Mouse (Mus musculus) telencephalon, adult 2 months (tissue): ENCODE measurements at regions not wholly inside any gene's neighbourhood (a gene's known extent, or its start where the extent isn't known, plus 50 kb on each side); places are given as distances from the start of the nearest gene placed in this dataset.

Source experiments
- DNase-seq: peaks from one replicate; pipeline ENCODE4 v3.0.0-alpha.2; 2011; ENCODE audit warnings: low read depth, low spot score

- DNase-seq: no peak
These were observed 205.9 kb upstream of the Dynlrb2 start for GRCm38 (mm10) chr8:116298891-116299290.

- no peak for DNase-seq
These were observed 214.0 kb upstream of the Dynlrb2 start for GRCm38 (mm10) chr8:116290671-116291245.

DNA sequence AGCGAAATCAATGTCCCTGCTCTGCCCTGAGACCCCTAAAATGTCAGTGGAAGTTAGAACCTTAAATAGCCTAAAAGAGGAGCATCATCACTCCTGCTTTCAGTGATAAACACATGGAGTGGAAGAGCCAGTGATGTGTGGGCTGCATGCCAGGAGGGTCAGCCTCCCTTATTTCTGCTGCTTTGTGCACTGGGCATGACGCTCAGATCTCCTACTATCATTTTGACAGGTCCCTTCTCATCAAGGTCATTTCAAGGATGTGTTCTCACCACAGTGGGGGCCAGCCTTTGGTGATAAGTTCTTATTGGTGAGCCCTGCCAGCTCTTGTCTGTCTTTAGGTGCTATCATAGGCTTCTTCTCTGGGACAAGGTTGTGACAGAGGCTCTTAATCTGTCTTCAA, 215.5 kb upstream of the Dynlrb2 start:
- no peak for DNase-seq

DNA sequence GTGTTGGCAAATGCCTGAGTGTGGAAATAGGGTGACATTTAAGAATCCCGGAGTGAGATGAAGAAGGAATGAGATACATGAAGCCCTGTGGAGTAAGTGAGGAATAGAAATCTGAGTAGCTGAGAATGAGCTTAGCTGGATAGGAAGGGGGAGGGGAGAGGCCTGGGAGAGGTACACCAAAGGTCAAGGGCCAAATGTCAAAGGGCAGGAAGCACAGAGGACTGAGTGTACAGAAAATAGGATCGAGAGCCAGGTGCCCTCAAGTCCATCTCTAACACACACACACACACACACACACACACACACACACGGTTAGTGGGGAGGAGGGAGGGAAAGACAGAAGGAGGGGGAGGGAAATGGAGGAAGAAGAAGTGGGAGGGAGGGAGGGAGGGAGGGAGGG, 220.8 kb upstream of the Dynlrb2 start:
- DNase-seq: no peak

DNA sequence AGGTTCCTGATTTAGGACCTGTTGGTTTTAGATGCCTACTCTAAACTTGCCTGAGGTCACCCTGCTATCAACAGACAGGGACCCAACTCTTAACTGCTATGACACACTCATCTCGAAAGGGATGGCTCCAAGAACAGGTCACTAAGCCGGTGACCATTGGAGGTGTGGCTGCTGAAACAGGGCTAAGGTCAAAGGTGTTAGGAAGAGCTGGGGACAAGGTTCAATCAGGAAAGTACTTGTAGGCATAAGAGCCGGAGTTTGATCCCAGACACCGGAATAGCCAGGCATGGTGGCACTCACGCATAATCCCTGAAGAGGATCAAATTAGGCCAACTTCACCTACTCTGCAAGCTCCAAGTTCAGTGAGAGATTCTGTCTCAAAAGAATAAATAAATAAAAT, 222.4 kb upstream of the Dynlrb2 start:
- DNase-seq: no peak

DNA sequence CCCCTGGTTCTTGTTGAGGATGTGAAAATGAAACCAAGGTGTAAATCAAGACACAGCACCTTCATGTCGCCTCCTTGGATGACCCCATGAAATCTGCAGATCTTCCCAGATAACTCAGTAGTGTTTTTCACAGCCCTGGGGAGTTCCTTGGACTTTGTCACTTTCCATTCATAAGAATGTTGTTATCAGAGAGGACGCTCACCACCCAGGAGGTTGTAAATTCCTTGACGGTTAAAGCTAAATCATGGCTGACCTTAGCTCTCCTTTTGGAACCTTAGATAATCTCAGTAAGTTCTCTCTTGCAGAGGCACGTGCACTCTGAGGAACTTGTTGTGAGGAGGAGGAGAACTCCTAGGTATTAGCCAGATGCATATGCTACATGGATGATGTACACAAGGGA, 229.8 kb upstream of the Dynlrb2 start:
- DNase-seq: no peak

DNA sequence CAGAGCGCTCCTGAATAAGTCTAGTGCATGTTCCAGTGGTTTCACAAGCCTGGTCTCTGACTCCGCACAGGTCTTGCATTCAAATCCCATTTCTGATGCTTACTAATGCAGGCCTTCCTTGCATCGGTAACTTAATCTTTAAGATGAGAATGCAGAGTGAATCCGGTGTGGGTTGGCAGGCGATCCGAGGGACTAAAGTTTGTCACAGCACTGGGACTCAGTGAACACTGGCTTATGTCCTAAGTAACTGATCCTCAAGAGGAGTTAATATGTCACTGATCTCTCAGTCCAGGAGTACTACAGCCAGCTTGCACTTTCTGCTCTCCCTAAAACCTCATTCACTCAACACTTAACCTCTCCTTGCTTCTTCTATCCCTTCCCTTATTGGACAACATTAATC, 233.5 kb upstream of the Dynlrb2 start:
- DNase-seq: no peak

DNA sequence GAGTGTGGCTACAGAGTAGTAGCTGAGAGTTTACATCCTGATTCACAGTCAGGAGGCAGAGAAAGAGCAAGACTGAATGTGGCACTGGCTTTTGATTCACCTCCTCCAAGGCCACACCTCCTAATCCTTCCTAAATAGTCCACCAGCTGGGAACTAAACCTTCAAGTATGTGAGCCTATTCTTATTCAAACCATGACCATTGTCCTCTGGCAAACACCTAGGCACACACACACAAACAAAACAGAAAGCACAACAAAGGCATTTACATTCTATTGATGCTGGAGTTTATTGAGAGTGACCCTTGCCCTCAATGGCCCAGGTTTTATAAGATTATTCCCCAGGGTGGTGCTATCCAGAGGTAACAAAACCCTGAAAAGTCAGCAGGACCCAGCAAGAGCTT, 235.4 kb upstream of the Dynlrb2 start:
- DNase-seq: no peak

- DNase-seq: no peak
These were observed 236.1 kb upstream of the Dynlrb2 start for GRCm38 (mm10) chr8:116268685-116269084.

DNA sequence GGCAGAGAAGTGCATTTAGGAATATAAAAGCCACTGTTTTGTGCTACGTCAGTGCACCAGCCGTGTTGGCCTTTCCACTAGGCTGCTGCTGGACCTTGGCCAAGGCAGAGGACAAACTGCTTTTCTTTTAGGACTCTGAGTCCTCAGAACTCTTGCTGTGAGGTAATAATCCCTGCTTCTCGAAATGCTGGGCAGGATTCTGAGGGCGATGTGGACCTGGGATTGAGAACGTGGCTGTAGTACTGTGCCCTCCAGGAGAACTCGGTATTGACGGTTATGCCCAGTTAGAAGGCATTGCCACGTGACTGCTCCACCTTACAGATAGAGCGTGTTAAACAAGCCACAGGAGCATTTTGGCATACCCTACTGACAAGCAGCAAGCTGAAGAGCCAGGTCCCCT, 236.6 kb upstream of the Dynlrb2 start:
- DNase-seq: no peak

- no peak for DNase-seq
These were observed 237.8 kb upstream of the Dynlrb2 start for GRCm38 (mm10) chr8:116267021-116267420.

- no peak for DNase-seq
These were observed 239.2 kb upstream of the Dynlrb2 start for GRCm38 (mm10) chr8:116265591-116265990.

- no peak for DNase-seq
These were observed 240.7 kb upstream of the Dynlrb2 start for GRCm38 (mm10) chr8:116264078-116264477.

GRCm38 (mm10) chr8:116261286-116261685, 243.5 kb upstream of the Dynlrb2 start:
- DNase-seq: no peak

DNA sequence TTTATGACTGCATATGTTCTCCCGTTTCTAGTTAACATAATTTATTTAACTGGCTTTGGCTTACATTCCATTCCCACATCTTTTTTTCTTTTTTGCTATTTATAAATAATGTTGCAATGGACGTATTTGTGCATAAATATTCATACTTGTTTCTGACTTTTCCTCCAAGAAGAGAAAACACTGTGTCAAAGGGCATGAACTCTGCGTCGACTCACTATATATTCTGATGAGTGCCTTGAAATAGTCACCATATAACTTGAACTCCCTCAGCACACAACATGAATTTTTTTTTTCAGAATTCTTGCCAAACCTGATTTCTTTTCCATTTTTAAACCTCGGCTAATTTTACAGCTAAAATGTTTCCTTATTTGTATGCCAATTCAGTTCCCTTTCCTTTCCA, 249.4 kb upstream of the Dynlrb2 start:
- no peak for DNase-seq

DNA sequence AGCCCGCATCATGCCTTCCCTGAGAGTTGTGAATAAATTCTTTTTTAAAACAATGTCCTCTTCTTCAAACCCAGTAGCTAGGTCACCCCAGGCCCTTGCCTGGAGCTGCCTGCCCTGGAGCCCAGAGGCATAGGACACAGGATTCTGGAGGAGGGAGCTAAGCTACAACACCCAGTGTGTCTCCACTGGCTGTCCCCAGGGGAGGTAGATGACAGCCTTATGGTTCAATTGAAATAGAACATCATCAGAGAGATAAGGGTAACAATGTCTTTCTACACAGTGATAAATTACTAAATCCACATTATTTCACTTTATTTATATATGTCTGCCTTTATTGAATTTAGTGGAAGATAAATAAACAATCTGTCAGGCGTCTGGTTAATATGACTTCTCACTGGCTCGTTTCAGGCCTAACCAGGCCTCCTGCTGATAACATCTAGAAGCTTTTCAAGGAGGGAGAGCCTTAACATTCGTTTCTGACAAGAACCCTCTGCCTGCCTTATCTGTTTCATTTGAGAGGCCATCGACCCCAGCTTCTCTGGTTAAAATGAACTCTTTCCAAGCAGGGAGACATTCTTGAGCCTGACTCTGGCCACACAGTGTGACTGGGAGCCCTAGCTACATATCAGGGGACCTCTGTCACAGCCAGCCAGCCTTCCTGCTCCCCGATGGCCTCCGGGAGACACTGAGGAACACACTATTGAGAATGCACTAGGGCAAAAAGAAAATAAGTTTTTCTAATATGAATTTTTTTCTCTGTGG, 252.1 kb upstream of the Dynlrb2 start:
- DNase-seq: no peak

DNA sequence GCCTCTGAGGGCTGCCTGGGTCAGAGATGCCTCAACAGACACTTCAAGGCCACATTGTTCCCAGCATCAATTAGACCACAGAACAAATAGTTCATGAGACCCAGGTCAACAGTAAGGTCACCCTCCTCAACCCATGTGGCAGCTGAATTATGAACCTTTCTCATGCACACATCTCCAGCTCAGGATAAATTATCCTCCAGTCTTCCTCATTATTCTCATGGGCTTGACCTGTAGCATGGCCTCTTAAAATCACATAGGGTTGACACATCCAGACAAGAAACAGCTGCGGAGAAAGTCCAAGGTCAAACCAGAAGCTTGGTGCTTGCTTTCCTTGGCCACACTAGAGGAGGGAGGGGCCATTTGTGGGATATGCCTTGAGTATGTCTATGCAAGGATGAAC, 256.4 kb upstream of the Dynlrb2 start:
- no peak for DNase-seq

DNA sequence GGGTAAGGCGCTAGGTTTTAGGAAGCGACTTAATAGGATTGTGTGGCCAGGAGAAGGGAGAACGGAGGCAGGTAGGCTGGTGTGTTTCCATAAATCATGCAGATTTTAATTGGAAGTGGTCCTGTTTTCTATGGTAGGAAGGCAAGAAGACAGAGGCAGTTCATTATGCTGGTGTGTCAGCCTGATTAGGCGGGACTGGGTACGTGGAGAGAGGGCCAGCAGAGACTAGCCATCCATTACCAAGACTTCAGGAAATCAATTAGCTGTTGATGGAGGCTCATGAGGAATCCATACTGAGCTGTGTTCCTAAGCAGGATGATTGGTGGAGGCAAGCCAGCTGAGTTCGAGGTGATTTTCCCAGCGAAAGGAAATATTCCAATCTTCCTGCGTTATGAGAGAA, 261.3 kb upstream of the Dynlrb2 start:
- no peak for DNase-seq

GRCm38 (mm10) chr8:116242972-116243371, 261.8 kb upstream of the Dynlrb2 start:
- no peak for DNase-seq

DNA sequence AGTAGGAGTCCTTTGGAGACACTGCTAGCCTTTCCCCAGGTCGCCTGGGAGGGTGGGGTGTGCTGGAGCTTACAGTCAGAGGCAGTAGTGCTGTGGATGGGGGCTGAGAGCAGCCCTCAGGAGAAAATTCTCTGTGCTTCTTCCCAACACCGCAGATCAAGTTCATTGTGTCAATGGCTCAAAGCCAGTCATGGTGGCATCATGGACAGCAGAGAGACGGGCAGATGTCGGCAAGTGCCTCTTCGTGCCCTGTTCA, 262.9 kb upstream of the Dynlrb2 start:
- DNase-seq: no peak

- no peak for DNase-seq
These were observed 263.4 kb upstream of the Dynlrb2 start for GRCm38 (mm10) chr8:116241146-116241986.

- no peak for DNase-seq
These were observed 266.1 kb upstream of the Dynlrb2 start for GRCm38 (mm10) chr8:116238670-116239069.

GRCm38 (mm10) chr8:116237561-116238100, 267.1 kb upstream of the Dynlrb2 start:
- no peak for DNase-seq
